Mouse (Mus musculus) T-helper 2 cell (primary cell): ENCODE data around the gene Spats1.
"Not testable (repeated sequence)": the region's sequence is repeated elsewhere in the genome, so short reads cannot be mapped to it uniquely, and the experiment has no call there.

Experiments used
- in situ Hi-C: fragments of 300-600 bp; cut with MboI, MseI; formaldehyde crosslinking; loops from one replicate; pipeline ENCODE4 v1.15.1; 2025; ENCODE audit warnings: high pct_unique_total_duplicates

Spats1 gene

GRCm38 (mm10) chr17:45447063-45447462 lies 28.2 kb downstream of the Spats1 start:
- in situ Hi-C loops = no loop called here

- in situ Hi-C loops = no loop called here
These were observed 29.3 kb downstream of the Spats1 start for GRCm38 (mm10) chr17:45445923-45446322.

GRCm38 (mm10) chr17:45434262-45434590 lies 41.0 kb downstream of the Spats1 start:
- in situ Hi-C loops = loop anchor here (10.0 kb wide), 1 partner anchor 1769 kb away; the partner anchor contains the start of genes Cyp39a1 and Slc25a27

- in situ Hi-C loops = loop anchor here (10.0 kb wide), 1 partner anchor 1769 kb away; the partner anchor contains the start of genes Cyp39a1 and Slc25a27
These were observed 41.6 kb downstream of the Spats1 start, which contains the start of gene Cdc5l for GRCm38 (mm10) chr17:45433419-45434261. Gene Cdc5l, minus strand, starts transcription at chr17:45433737.

- in situ Hi-C loops = loop anchor here (10.0 kb wide), 1 partner anchor 1768 kb away; the partner anchor contains the start of genes Cyp39a1 and Slc25a27
These were observed 42.4 kb downstream of the Spats1 start for GRCm38 (mm10) chr17:45432706-45433398.

- in situ Hi-C loops = loop anchor here (10.0 kb wide), 1 partner anchor 1767 kb away; the partner anchor contains the start of genes Cyp39a1 and Slc25a27
These were observed 43.2 kb downstream of the Spats1 start for GRCm38 (mm10) chr17:45432007-45432406.

- in situ Hi-C loops = no loop called here
These were observed 57.8 kb downstream of the Spats1 start for GRCm38 (mm10) chr17:45417387-45417786.

GRCm38 (mm10) chr17:45411617-45412016 lies 63.6 kb downstream of the Spats1 start:
- in situ Hi-C loops = not testable (repeated sequence)

GRCm38 (mm10) chr17:45408719-45409118 lies 66.5 kb downstream of the Spats1 start:
- in situ Hi-C loops = no loop called here

GRCm38 (mm10) chr17:45406281-45406680 lies 68.9 kb downstream of the Spats1 start:
- in situ Hi-C loops = no loop called here

GRCm38 (mm10) chr17:45403207-45403606 lies 72.0 kb downstream of the Spats1 start:
- in situ Hi-C loops = no loop called here

GRCm38 (mm10) chr17:45402601-45403000 lies 72.6 kb downstream of the Spats1 start:
- in situ Hi-C loops = no loop called here

GRCm38 (mm10) chr17:45402126-45402525 lies 73.1 kb downstream of the Spats1 start:
- in situ Hi-C loops = no loop called here

GRCm38 (mm10) chr17:45401126-45401905 lies 73.9 kb downstream of the Spats1 start:
- in situ Hi-C loops = no loop called here

- in situ Hi-C loops = no loop called here
These were observed 77.2 kb downstream of the Spats1 start for GRCm38 (mm10) chr17:45398021-45398420.

- in situ Hi-C loops = no loop called here
These were observed 77.7 kb downstream of the Spats1 start for GRCm38 (mm10) chr17:45397541-45397940.

- in situ Hi-C loops = no loop called here
These were observed 80.6 kb downstream of the Spats1 start for GRCm38 (mm10) chr17:45394612-45395011.

GRCm38 (mm10) chr17:45393765-45394164 lies 81.5 kb downstream of the Spats1 start:
- in situ Hi-C loops = no loop called here
